Mouse (Mus musculus): ENCODE results near the gene Alg5.

- TF ChIP-seq CTCF (IDR thresholded peaks at IDR 0.05; ENCODE audit: low read depth) (no peak), EP300 (IDR thresholded peaks at IDR 0.05; ENCODE audit: low read depth) (no peak)
Measured at GRCm38 (mm10) chr3:54769349-54770275, 34.3 kb downstream of the Alg5 start.
